Mouse (Mus musculus) adrenal gland, postnatal 25 days (tissue): ENCODE measurements around the gene Ddx4. TPM values are rescaled to one million over a fixed set of nuclear protein-coding genes. Genes with fewer than 3 reads are reported as not detected.

ENCODE experiments used
- DNase-seq: peaks from one replicate; pipeline ENCODE4 v3.0.0; 2021; ENCODE audit warnings: mixed read lengths
- long read RNA-seq: library from polyadenylated mRNA; stranded (forward); transcript quantifications from one replicate; pipeline ENCODE4 v2.0.0, GENCODE M21; 2021
- total RNA-seq: library from RNA; stranded (reverse); gene quantifications from 2 replicates; pipeline ENCODE4 v1.2.3, GENCODE M21; 2021

The Ddx4 gene
- 1.2 and 1.5 TPM in 2 replicates for total RNA-seq
- long read RNA-seq: 0 reads

DNA sequence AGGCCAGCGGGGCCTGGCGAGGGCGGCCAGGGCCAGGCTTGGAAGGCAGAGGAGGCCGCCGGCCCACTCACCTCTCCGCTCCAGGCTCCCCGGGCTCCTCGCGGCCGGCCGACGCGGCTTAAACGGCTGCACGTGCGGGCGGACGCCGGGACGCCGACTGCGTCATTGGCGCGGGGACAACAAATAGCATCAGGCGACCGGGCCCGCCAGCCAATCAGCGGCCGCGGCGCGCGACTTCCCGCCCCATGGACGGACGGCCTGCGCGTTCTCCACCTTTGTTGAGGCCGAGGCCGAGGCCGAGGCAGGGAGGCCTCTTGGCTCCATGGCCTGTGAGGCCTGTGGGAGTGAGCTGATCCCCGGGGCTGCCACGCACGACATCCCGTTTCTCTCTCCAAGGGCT is at the start of gene Ddx4:
Ddx4 (minus strand) TSS at position 271 of the 400 bp plus-strand sequence.
- DNase-seq: no peak

DNA sequence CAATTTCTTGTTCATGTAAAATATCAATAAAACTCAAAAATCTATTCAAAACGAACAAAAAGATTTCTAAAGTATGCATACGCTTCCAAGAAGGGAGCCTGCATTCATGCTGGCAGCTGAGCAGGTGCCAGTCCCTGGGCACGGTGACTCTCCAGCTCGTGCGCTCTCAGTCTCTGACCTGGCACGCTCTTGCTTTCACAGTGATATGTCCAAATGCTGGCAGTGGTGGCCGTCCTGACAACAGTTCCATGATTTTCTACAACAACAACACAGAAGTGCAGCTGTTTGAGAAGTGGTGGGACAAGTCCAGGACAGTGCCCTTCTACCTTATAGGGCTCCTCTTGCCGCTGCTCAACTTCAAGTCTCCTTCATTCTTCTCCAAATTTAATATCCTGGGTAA is 49.0 kb upstream of the Ddx4 start:
- DNase-seq: no peak

DNA sequence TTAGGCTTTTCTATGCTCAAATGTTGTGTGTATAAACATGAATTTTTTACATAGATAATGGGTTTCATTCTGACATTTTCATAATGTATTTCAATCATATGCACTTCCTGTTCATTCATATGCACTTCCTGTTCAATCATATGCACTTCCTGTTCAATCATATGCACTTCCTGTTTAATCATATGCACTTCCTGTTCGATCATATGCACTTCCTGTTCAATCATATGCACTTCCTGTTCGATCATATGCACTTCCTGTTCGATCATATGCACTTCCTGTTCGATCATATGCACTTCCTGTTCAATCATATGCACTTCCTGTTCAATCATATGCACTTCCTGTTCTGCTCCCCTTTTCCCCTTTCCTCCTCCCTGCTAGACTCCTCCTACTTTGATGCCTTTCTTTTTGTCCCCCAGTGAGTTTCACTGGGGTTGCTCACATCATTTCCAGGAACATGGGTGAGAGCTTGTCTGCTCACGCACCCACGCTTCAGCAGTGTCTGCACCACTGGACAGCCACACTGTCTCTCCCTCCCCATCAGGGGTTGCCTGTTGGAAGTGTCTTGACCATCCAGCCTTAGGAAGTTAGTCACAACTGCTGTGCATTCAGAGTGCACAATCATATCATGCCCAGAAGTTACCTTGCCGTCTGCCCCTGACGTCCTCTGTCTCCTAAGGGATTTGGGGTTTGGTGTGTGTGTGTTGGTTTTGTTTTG is 43.4 kb upstream of the Ddx4 start:
- DNase-seq: no peak

- DNase-seq: no peak
Observed at GRCm38 (mm10) chr13:112692870-112693553, 40.7 kb upstream of the Ddx4 start.

GRCm38 (mm10) chr13:112686155-112686554 is 33.9 kb upstream of the Ddx4 start:
- no peak for DNase-seq

- DNase-seq: no peak
Observed at GRCm38 (mm10) chr13:112683970-112684369, 31.7 kb upstream of the Ddx4 start.

DNA sequence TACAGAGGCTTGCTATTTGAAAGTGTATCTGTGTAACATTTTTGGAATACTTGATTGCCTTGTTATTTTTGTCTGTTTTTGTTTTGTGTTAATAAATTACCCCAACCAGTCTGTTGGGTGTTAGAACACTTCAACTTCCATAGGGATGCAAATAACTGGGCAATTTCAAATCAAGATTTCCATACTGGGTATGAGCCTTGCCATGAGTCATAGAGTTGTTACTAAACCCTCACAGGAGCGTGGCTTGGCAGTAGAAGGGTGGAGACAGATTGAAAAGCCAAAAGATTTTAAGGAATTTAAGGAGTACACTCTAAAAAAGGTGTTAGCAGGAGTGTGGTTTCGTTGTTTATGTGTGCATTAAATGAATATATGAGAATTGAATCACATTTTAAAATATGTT is 31.0 kb upstream of the Ddx4 start:
- DNase-seq: no peak

- DNase-seq: no peak
Observed at GRCm38 (mm10) chr13:112678154-112678553, 25.9 kb upstream of the Ddx4 start.

DNA sequence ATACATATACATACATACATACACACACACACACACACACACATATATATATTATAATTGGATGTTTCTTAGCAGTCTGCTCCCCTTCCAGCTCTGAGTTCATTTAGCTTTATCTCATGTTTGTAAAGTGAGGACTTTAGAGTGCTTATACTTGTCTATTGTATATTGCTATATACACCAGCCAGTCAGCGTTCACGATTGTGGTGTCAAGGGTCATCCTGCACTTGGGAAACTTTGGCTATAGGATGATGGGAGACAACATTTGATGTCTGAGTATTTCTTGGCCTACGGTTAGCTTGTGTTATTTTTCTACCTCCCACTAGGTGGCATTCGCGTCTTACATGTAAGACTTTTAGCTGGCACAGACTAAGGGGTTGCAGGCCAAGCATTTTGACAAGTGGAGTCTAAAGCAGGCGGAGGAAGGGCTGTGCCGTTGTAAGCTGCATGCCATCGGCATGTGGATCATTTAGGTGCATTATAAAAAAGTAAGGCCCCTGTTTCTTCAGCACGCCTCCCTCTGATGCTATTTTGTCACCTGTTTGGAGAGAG is 21.7 kb upstream of the Ddx4 start:
- DNase-seq: peak; percentile 37

DNA sequence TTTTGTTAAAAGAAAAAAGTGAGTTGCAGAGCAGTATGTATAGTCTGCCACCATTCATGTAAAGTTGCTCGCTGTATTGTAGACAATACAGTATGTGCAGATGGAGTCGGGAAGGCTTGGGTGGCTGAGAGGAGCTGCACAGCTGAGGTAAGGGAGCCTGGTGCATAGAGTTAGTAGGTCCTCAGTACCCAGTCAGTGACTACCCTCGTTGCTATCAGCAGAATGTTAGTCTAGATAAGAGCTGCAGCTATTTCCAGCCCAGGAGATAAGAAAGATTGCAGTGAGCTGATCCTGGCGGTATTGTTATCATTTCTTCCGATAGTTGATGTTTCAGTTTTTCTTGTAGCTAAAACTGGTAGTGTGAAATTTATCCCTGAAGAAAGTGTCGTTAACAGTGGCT is 20.5 kb upstream of the Ddx4 start:
- no peak for DNase-seq

- peak; percentile 17 for DNase-seq
Observed at GRCm38 (mm10) chr13:112671708-112672107, 19.4 kb upstream of the Ddx4 start.

DNA sequence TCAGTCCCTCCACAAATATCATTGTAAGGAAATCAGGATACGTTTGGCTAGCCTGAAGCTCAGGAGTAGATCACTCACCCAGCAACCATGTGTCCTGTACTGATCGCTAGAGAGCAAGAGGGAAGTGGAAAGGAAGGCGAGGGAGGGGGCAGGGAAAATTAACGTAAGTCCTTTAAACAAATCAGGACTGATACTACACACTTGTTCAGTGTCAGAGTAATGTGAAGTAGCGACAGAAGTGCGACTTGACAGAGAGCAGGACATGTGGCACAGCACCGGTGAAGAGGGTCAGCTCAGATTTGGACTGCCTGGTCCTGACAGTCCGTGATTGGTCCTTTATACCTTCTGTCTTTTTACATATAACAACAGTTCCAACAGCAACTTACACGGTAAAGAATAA is 14.9 kb upstream of the Ddx4 start:
- DNase-seq: no peak

- no peak for DNase-seq
Observed at GRCm38 (mm10) chr13:112666433-112667024, 14.3 kb upstream of the Ddx4 start.

GRCm38 (mm10) chr13:112661687-112662086 is 9.4 kb upstream of the Ddx4 start:
- no peak for DNase-seq

GRCm38 (mm10) chr13:112660574-112661381 is 8.5 kb upstream of the Ddx4 start, which contains the start of gene Slc38a9:
TSS of gene Slc38a9 (plus strand) at chr13:112660751.
- peak; percentile 89 for DNase-seq

- DNase-seq: no peak
Observed at GRCm38 (mm10) chr13:112659986-112660573, 7.8 kb upstream of the Ddx4 start.

GRCm38 (mm10) chr13:112651183-112651582 is 1.1 kb downstream of the Ddx4 start:
- no peak for DNase-seq

DNA sequence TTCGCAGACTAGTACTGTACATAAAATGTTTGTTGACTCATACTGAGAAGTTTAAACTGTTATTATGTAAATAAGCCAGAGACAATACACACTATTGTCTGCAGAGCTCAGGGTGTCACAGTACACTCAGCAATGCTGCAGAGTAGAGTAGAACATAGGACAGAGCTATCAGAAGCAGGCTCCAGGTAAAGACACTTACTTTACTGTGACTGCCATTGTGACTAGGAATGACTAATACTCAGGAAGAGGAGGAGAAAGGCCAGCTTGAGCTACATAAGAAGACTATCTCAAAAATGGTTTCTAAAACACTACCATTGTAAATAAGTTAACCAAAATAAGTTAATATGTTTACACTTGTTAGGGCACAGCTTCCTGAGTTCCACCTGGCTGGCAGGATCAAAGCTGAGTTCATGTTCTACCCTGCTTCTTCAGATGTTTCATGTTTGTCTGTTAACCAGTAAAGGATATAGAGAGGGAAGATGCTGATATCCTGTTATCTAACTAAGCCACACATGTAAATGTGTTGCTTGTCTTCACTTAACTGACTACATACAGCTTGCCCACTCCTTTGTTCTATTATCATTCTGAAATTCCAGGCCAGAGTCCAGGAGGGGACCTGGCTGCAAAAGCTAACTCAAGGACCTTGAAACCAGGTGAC is 6.6 kb downstream of the Ddx4 start:
- DNase-seq: no peak

DNA sequence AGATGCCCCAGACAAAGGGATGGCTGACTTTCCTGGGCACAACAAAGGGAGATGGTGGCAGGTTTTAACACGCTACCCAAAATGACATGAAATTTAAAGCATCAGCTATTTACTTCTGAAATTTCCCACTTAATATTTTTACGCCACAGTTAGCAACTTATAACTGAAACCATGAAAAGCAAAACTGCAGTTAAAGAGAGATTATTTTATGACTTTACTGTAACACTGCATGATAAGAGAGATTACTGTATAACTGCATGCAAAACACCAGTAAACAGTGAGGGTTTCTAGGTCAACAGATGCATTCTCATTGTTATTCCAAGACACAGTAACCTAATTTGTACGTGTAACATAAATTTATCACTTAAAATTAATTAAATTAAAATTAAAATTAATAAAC is 7.3 kb downstream of the Ddx4 start:
- DNase-seq: no peak

- no peak for DNase-seq
Observed at GRCm38 (mm10) chr13:112642897-112643296, 9.4 kb downstream of the Ddx4 start.

- no peak for DNase-seq
Observed at GRCm38 (mm10) chr13:112639111-112639510, 13.2 kb downstream of the Ddx4 start.
